Mouse (Mus musculus): ENCODE data around the gene Ogn.

Ogn gene

GRCm38 (mm10) chr13:49642650-49643049 lies 34.8 kb downstream of the Ogn start:
- in situ Hi-C loops (cut with MboI; ENCODE audit: low pct_unique_long_range_greater_than_20kb in 1 of 2, low sequenced_read_pairs in 2 of 2, unreplicated experiment in 1 of 2): no loop called here

GRCm38 (mm10) chr13:49643669-49644362 lies 36.0 kb downstream of the Ogn start:
- in situ Hi-C loops (cut with MboI; ENCODE audit: low pct_unique_long_range_greater_than_20kb in 1 of 2, low sequenced_read_pairs in 2 of 2, unreplicated experiment in 1 of 2): no loop called here

- in situ Hi-C loops (cut with MboI; ENCODE audit: low pct_unique_long_range_greater_than_20kb in 1 of 2, low sequenced_read_pairs in 2 of 2, unreplicated experiment in 1 of 2): no loop called here
Observed at GRCm38 (mm10) chr13:49644731-49645529, 37.1 kb downstream of the Ogn start.

GRCm38 (mm10) chr13:49646019-49646418 lies 38.2 kb downstream of the Ogn start:
- in situ Hi-C loops (cut with MboI; ENCODE audit: low pct_unique_long_range_greater_than_20kb in 1 of 2, low sequenced_read_pairs in 2 of 2, unreplicated experiment in 1 of 2): no loop called here

- in situ Hi-C loops (cut with MboI; ENCODE audit: low pct_unique_long_range_greater_than_20kb in 1 of 2, low sequenced_read_pairs in 2 of 2, unreplicated experiment in 1 of 2): no loop called here
Observed at GRCm38 (mm10) chr13:49651136-49651535, 43.3 kb downstream of the Ogn start.

- in situ Hi-C loops (cut with MboI; ENCODE audit: low pct_unique_long_range_greater_than_20kb in 1 of 2, low sequenced_read_pairs in 2 of 2, unreplicated experiment in 1 of 2): no loop called here
Observed at GRCm38 (mm10) chr13:49651781-49652351, 44.0 kb downstream of the Ogn start.

- in situ Hi-C loops (cut with MboI; ENCODE audit: low pct_unique_long_range_greater_than_20kb in 1 of 2, low sequenced_read_pairs in 2 of 2, unreplicated experiment in 1 of 2): no loop called here
Observed at GRCm38 (mm10) chr13:49652481-49653179, 44.8 kb downstream of the Ogn start, which contains the start of the genes Cenpp and Nol8. TSS of gene Cenpp (minus strand) at chr13:49652785. TSS of gene Nol8 (plus strand) at chr13:49653078.

GRCm38 (mm10) chr13:49653180-49653541 lies 45.3 kb downstream of the Ogn start:
- in situ Hi-C loops (cut with MboI; ENCODE audit: low pct_unique_long_range_greater_than_20kb in 1 of 2, low sequenced_read_pairs in 2 of 2, unreplicated experiment in 1 of 2): no loop called here

All from mouse embryonic stem cell (cell line).